Mouse (Mus musculus): Measurements from ENCODE around the gene Iqcg. TPM values are rescaled to one million over a fixed set of nuclear protein-coding genes. Genes with fewer than 3 reads are reported as not detected.

Gene Iqcg
- polyA plus RNA-seq (2015; fragmentation: Nextera tagmentation; extraction: Ambion mirVana) = 4.9 and 5.2 TPM in 2 replicates

DNA sequence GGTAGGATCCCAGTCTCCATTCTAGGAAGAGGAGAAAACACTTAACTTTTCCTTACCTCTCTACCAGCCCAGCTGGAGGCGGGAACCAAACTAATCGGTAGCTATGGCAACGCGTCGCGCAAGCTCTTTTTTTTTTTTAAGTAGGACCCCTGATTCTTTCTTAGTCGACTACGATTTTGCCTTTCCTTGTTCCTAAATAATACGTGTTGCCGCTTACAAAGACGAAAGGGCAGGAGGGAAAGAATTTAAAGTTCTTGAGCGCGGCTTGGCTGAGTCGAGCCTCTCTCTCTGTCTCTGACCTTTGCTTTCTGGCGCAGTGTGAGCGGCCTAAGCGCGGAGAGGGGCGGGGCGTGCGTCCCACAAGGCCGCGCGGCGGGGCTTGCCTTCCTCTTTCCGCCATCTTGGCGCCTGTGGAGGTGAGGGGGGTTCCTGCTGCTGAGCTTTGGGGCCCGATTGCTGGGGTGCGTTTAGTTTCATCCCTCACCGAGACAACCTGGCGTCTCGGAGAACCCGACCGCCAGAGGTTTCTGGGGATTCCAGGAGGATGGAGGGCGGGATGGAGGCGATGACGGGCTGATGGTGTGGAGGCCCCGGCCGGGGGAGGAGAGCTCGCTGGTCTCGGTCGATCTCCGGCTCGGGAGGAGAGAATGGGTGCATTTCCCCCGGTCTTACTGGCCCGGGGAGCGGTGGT is at the start of gene Iqcg, which contains the start of gene Rpl35a:
Iqcg (minus strand) TSS at position 124 of the 691 bp plus-strand sequence.
Rpl35a (plus strand) TSS at position 359 of the 691 bp plus-strand sequence.
- peak; percentile 89 for ATAC-seq (ENCODE audit: low FRiP score, low TSS enrichment)
- Histone ChIP-seq H3K4me3 (ENCODE audit: low read length) (peak within 1 kb of the TSS; percentile 91), H3K4me1 (ENCODE audit: insufficient read depth, low read length) (peaks cover 24% of the 10 kb centered on the region), H3K27ac (ENCODE audit: low read length) (peak within 1 kb of the TSS; percentile 94), H3K36me3 (ENCODE audit: insufficient read depth, low read length) (peaks cover 30% of the 10 kb centered on the region), H3K4me2 (replicated peaks; ENCODE audit: low read depth, low read length) (peak within 1 kb of the TSS; percentile 78), H3K9me3 (ENCODE audit: low read length) (no peaks in the 10 kb centered on the region), H3K9ac (replicated peaks; ENCODE audit: low read length) (peak within 1 kb of the TSS; percentile 95), H3K27me3 (ENCODE audit: insufficient read depth, low read length) (no peaks in the 10 kb centered on the region)
- WGBS = under 1% methylated on average over 47 of the region's 47 CpGs

DNA sequence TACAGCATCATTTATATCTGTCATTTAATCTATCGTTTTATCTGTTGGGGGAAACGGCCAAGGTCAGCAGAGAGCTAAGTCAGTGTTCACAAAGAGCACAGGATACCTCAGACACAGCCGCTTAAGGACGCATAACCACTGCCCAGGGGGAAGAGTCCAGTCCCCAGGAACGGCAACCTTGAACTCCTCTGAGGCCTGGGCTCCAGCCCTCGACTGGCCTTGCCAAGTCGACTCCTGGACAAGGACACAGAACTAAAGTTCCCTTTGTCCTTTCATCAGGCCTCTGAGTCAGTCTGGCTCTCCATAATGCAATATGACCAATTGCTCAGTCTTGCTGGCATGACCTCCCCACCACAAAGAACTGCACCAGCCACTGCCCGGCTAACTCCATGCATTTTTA is 29.6 kb upstream of the Iqcg start:
- no peaks in the 10 kb centered on the region for H3K9me3 ChIP-seq (ENCODE audit: low read length)
- no peak overlapping the region for H3K27ac ChIP-seq (ENCODE audit: low read length)
- H3K4me1 ChIP-seq (ENCODE audit: insufficient read depth, low read length) = no peaks in the 10 kb centered on the region
- ATAC-seq (ENCODE audit: low FRiP score, low TSS enrichment) = no peak
- H3K9ac ChIP-seq (replicated peaks; ENCODE audit: low read length) = no peak overlapping the region
- H3K4me3 ChIP-seq (ENCODE audit: low read length) = no peak overlapping the region
- WGBS = 78% methylated on average over 8 of the region's 8 CpGs
- no peaks in the 10 kb centered on the region; the same call in 1 of the 2 replicates for H3K36me3 ChIP-seq (ENCODE audit: insufficient read depth, low read length)
- no peaks in the 10 kb centered on the region for H3K27me3 ChIP-seq (ENCODE audit: insufficient read depth, low read length)
- H3K4me2 ChIP-seq (replicated peaks; ENCODE audit: low read depth, low read length) = no peak overlapping the region

DNA sequence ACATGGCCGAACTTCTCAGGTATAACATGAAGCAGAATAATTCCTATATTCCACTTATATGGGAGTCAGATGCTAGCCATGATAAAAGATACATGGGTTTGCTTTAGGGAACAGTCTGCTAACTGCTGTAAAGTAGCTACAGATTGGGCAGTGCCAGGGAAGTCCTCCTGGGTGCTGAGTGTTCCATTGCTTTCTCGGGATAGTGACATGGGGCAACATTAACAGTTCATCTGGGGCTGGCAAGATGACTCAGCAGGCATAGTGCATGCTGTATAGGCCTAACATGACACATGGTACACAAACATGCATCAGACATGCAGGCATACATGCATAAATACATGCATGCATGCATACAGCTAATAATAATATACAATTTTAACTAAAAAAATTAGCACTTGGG is 28.0 kb upstream of the Iqcg start:
- WGBS = 89% methylated on average over 2 of the region's 2 CpGs
- ATAC-seq (ENCODE audit: low FRiP score, low TSS enrichment) = no peak

DNA sequence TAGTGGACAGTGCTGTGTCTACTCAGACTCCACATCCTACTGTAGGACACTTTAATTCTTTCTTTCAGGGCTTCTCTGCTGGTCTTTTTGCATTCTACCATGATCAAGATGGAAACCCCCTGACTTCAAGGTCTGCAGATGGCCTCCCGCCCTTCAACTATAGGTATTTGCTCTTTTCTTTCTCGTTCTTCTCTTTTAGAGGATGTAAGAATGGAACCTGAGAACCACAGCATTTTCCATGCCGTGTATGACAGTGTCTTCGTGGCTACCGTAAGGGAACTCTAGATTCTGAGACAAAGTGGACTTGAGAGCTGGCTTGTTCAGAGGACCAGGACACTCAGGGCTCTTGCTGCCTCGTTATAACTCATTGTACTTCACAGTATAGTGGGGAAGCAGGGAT is 26.9 kb upstream of the Iqcg start:
- Histone ChIP-seq H3K9ac (replicated peaks; ENCODE audit: low read length) (no peak overlapping the region), H3K27me3 (ENCODE audit: insufficient read depth, low read length) (no peaks in the 10 kb centered on the region), H3K9me3 (ENCODE audit: low read length) (no peaks in the 10 kb centered on the region), H3K36me3 (ENCODE audit: insufficient read depth, low read length) (no peaks in the 10 kb centered on the region), H3K4me3 (ENCODE audit: low read length) (no peak overlapping the region), H3K4me1 (ENCODE audit: insufficient read depth, low read length) (no peaks in the 10 kb centered on the region), H3K4me2 (replicated peaks; ENCODE audit: low read depth, low read length) (no peak overlapping the region), H3K27ac (ENCODE audit: low read length) (no peak overlapping the region)
- WGBS = 88% methylated on average over 6 of the region's 6 CpGs
- no peak for ATAC-seq (ENCODE audit: low FRiP score, low TSS enrichment)

More for the DNA sequence above, 28.0 kb upstream of the Iqcg start:
- Histone ChIP-seq H3K4me2 (replicated peaks; ENCODE audit: low read depth, low read length) (no peak overlapping the region), H3K4me1 (ENCODE audit: insufficient read depth, low read length) (no peaks in the 10 kb centered on the region), H3K27ac (ENCODE audit: low read length) (no peak overlapping the region), H3K9me3 (ENCODE audit: low read length) (no peaks in the 10 kb centered on the region), H3K4me3 (ENCODE audit: low read length) (no peak overlapping the region), H3K9ac (replicated peaks; ENCODE audit: low read length) (no peak overlapping the region), H3K27me3 (ENCODE audit: insufficient read depth, low read length) (no peaks in the 10 kb centered on the region), H3K36me3 (ENCODE audit: insufficient read depth, low read length) (no peaks in the 10 kb centered on the region)

DNA sequence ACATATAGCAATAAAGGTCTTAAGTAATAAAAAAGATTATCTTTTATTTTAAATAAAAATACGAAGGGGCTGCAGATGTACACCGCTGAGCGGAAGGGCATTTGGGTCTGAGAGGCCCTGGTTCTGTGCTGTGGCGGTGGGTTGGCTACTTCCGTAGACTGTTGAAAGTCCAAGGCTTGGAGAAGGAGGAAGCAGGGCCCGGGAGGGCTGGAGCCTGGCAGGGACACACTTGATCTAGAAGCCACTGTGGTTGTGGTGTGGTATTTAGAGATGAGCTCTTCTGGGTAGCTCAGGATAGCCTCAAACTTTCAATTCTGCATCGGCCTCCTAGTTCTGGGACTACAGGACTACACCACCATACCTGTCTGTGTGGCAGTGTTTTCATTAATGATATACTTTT is 24.0 kb upstream of the Iqcg start:
- no peaks in the 10 kb centered on the region for H3K36me3 ChIP-seq (ENCODE audit: insufficient read depth, low read length)
- no peak overlapping the region for H3K4me3 ChIP-seq (ENCODE audit: low read length)
- no peaks in the 10 kb centered on the region for H3K9me3 ChIP-seq (ENCODE audit: low read length)
- no peak for ATAC-seq (ENCODE audit: low FRiP score, low TSS enrichment)
- H3K27ac ChIP-seq (ENCODE audit: low read length) = no peak overlapping the region
- WGBS = 92% methylated on average over 7 of the region's 7 CpGs
- no peaks in the 10 kb centered on the region for H3K4me1 ChIP-seq (ENCODE audit: insufficient read depth, low read length)
- no peak overlapping the region for H3K9ac ChIP-seq (replicated peaks; ENCODE audit: low read length)
- H3K4me2 ChIP-seq (replicated peaks; ENCODE audit: low read depth, low read length) = no peak overlapping the region
- no peaks in the 10 kb centered on the region for H3K27me3 ChIP-seq (ENCODE audit: insufficient read depth, low read length)

DNA sequence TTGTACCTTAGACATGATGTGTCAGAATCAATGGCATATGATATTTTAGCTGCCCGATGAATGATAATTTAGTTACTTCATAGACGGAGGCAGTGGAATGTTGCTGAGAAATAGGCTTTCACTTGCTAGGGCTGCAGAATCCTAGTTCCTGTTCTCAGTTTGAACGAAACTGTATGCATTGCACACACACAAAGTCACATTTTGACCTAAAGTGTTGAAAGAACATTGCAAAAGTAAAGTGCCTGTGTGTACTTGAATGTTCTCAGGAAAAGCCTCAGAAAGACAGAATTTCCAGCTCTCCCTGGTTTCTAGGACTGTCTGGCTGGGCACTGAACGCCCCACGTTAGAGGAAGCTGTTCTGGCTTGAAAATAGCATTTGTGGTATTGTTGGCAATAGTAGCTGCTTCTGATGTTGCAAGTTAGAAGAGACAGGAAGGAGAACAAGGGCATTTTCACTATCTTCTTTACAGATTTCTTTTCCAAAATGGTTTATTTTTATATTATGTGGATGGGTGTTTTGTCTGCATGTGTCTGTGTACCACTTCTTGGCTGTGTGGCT is 21.1 kb upstream of the Iqcg start:
- no peak overlapping the region for H3K9ac ChIP-seq (replicated peaks; ENCODE audit: low read length)
- H3K36me3 ChIP-seq (ENCODE audit: insufficient read depth, low read length) = no peaks in the 10 kb centered on the region
- H3K9me3 ChIP-seq (ENCODE audit: low read length) = no peaks in the 10 kb centered on the region
- H3K4me1 ChIP-seq (ENCODE audit: insufficient read depth, low read length) = no peaks in the 10 kb centered on the region
- H3K4me2 ChIP-seq (replicated peaks; ENCODE audit: low read depth, low read length) = no peak overlapping the region
- H3K27ac ChIP-seq (ENCODE audit: low read length) = no peak overlapping the region
- no peak for ATAC-seq (ENCODE audit: low FRiP score, low TSS enrichment)
- no peaks in the 10 kb centered on the region for H3K27me3 ChIP-seq (ENCODE audit: insufficient read depth, low read length)
- 94% methylated on average over 5 of the region's 5 CpGs for WGBS
- no peak overlapping the region for H3K4me3 ChIP-seq (ENCODE audit: low read length)

DNA sequence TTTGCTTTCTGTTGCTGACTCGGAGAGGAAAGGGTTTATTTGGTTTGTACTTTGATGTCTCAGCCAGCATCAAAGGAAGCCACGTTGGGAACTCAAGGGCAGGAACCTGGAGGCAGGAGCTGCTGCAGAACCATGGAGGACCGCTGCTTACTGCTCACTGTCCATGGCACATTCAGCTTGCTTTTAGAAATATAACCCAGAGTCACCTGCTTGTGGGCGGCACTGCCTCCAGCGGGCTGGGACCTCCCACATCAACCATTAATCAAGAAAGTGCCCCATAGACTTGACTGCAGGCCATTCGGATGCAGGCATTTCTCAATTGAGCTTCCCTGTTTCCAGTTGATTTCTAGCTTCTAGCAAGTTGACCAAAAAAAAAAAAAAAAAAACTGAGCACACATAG is 20.1 kb upstream of the Iqcg start:
- no peak overlapping the region for H3K27ac ChIP-seq (ENCODE audit: low read length)
- 30% methylated on average over 6 of the region's 6 CpGs for WGBS
- ATAC-seq (ENCODE audit: low FRiP score, low TSS enrichment) = no peak

DNA sequence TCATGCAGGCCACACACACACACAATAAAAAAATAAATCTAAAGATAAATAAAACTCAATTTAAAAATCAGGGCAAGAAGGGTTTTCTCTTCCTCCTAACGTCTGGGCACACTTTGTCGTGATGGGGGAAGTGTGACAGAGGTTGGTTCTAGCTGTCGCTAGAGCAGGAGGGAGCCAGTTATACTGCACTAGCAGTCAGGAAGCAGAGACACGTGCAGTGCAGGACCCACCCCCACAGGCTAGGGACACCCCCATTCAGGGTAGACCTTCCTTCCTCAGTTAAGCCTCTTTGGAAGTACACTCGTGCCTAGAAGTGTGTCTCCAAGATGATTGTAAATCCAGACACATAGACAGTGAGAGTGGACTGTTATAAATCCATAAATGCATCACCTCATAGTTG is 18.9 kb upstream of the Iqcg start:
- no peak overlapping the region for H3K4me2 ChIP-seq (replicated peaks; ENCODE audit: low read depth, low read length)
- peaks cover 9% of the 10 kb centered on the region; the same call in 1 of the 2 replicates for H3K36me3 ChIP-seq (ENCODE audit: insufficient read depth, low read length)
- no peaks in the 10 kb centered on the region for H3K9me3 ChIP-seq (ENCODE audit: low read length)
- no peak overlapping the region for H3K27ac ChIP-seq (ENCODE audit: low read length)
- H3K9ac ChIP-seq (replicated peaks; ENCODE audit: low read length) = no peak overlapping the region
- H3K4me1 ChIP-seq (ENCODE audit: insufficient read depth, low read length) = no peaks in the 10 kb centered on the region
- no peaks in the 10 kb centered on the region for H3K27me3 ChIP-seq (ENCODE audit: insufficient read depth, low read length)
- no peak for ATAC-seq (ENCODE audit: low FRiP score, low TSS enrichment)
- 82% methylated on average over 5 of the region's 5 CpGs for WGBS
- no peak overlapping the region for H3K4me3 ChIP-seq (ENCODE audit: low read length)

More for the DNA sequence above, 20.1 kb upstream of the Iqcg start:
- no peaks in the 10 kb centered on the region for H3K4me1 ChIP-seq (ENCODE audit: insufficient read depth, low read length)
- no peaks in the 10 kb centered on the region for H3K9me3 ChIP-seq (ENCODE audit: low read length)
- H3K4me3 ChIP-seq (ENCODE audit: low read length) = no peak overlapping the region
- H3K27me3 ChIP-seq (ENCODE audit: insufficient read depth, low read length) = no peaks in the 10 kb centered on the region
- no peak overlapping the region for H3K9ac ChIP-seq (replicated peaks; ENCODE audit: low read length)
- 0 out of 2 replicates have a peak, but pooled peaks cover 2% of the 10 kb centered on the region for H3K36me3 ChIP-seq (ENCODE audit: insufficient read depth, low read length)
- no peak overlapping the region for H3K4me2 ChIP-seq (replicated peaks; ENCODE audit: low read depth, low read length)

- 68% methylated on average over 6 of the region's 6 CpGs for WGBS
- Histone ChIP-seq H3K36me3 (ENCODE audit: insufficient read depth, low read length) (peaks cover 14% of the 10 kb centered on the region; the same call in 1 of the 2 replicates), H3K27me3 (ENCODE audit: insufficient read depth, low read length) (no peaks in the 10 kb centered on the region), H3K4me1 (ENCODE audit: insufficient read depth, low read length) (no peaks in the 10 kb centered on the region), H3K4me3 (ENCODE audit: low read length) (no peak overlapping the region), H3K27ac (ENCODE audit: low read length) (no peak overlapping the region), H3K4me2 (replicated peaks; ENCODE audit: low read depth, low read length) (no peak overlapping the region), H3K9ac (replicated peaks; ENCODE audit: low read length) (no peak overlapping the region), H3K9me3 (ENCODE audit: low read length) (no peaks in the 10 kb centered on the region)
- ATAC-seq (ENCODE audit: low FRiP score, low TSS enrichment) = peak; percentile 65; the same call in 1 of the 2 replicates
Measured at GRCm38 (mm10) chr16:33072871-33073557, 17.0 kb upstream of the Iqcg start.

DNA sequence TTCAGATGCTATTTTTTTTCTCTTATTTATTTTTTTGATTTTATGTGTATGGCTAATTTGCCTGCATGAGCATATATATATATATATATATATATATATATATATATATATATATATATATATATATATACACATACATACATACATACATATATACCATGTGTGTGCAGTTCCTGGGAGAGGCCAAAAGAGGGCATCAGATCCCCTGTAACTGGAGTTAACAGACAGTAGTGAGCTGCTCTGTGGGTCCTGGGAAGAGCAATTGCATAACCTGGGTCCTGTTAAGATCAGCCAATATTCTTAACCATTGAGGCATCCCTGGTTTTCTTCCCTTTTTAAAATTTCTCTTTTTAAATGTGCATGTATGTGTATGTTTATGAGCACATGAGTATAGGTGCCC is 14.9 kb upstream of the Iqcg start:
- ATAC-seq (ENCODE audit: low FRiP score, low TSS enrichment) = no peak
- H3K4me3 ChIP-seq (ENCODE audit: low read length) = no peak overlapping the region

More for the DNA sequence above, 14.9 kb upstream of the Iqcg start:
- Histone ChIP-seq H3K27ac (ENCODE audit: low read length) (no peak overlapping the region), H3K9ac (replicated peaks; ENCODE audit: low read length) (no peak overlapping the region), H3K36me3 (ENCODE audit: insufficient read depth, low read length) (peaks cover 17% of the 10 kb centered on the region; the same call in 1 of the 2 replicates), H3K4me2 (replicated peaks; ENCODE audit: low read depth, low read length) (no peak overlapping the region), H3K9me3 (ENCODE audit: low read length) (no peaks in the 10 kb centered on the region), H3K27me3 (ENCODE audit: insufficient read depth, low read length) (no peaks in the 10 kb centered on the region), H3K4me1 (ENCODE audit: insufficient read depth, low read length) (no peaks in the 10 kb centered on the region)
